Mouse (Mus musculus): ENCODE results near the gene Cers6.

Gene Cers6

GRCm38 (mm10) chr2:69095836-69096235 is 234.6 kb downstream of the Cers6 start:
- no peak for TF ChIP-seq POU5F1 (IDR thresholded peaks at IDR 0.05; ENCODE audit: borderline replicate concordance, low read length)
- Histone ChIP-seq H3K36me3 (ENCODE audit: insufficient read depth, low read length) (no peaks in the 10 kb centered on the region), H3K9me3 (ENCODE audit: low read length) (no peaks in the 10 kb centered on the region), H3K4me3 (replicated peaks; ENCODE audit: low read length) (no peak overlapping the region), H3K4me1 (replicated peaks; ENCODE audit: low read depth, low read length) (no peaks in the 10 kb centered on the region), H3K27me3 (ENCODE audit: insufficient read depth, low read length) (no peaks in the 10 kb centered on the region)

- Histone ChIP-seq H3K27me3 (ENCODE audit: insufficient read depth, low read length) (no peaks in the 10 kb centered on the region), H3K9me3 (ENCODE audit: low read length) (no peaks in the 10 kb centered on the region), H3K36me3 (ENCODE audit: insufficient read depth, low read length) (no peaks in the 10 kb centered on the region), H3K4me3 (replicated peaks; ENCODE audit: low read length) (no peak overlapping the region), H3K4me1 (replicated peaks; ENCODE audit: low read depth, low read length) (no peaks in the 10 kb centered on the region)
- TF ChIP-seq CTCF (conservative IDR thresholded peaks at IDR 0.05; ENCODE audit: low read length) (no peak), POU5F1 (IDR thresholded peaks at IDR 0.05; ENCODE audit: borderline replicate concordance, low read length) (no peak), NANOG (IDR thresholded peaks at IDR 0.05; ENCODE audit: borderline replicate concordance, low read length) (no peak)
These were observed 235.6 kb downstream of the Cers6 start for GRCm38 (mm10) chr2:69096821-69097220.

- Histone ChIP-seq H3K4me3 (replicated peaks; ENCODE audit: low read length) (no peak overlapping the region), H3K9me3 (ENCODE audit: low read length) (no peaks in the 10 kb centered on the region), H3K36me3 (ENCODE audit: insufficient read depth, low read length) (no peaks in the 10 kb centered on the region), H3K4me1 (replicated peaks; ENCODE audit: low read depth, low read length) (no peaks in the 10 kb centered on the region), H3K27me3 (ENCODE audit: insufficient read depth, low read length) (no peaks in the 10 kb centered on the region)
- TF ChIP-seq CTCF (conservative IDR thresholded peaks at IDR 0.05; ENCODE audit: low read length) (no peak), NANOG (IDR thresholded peaks at IDR 0.05; ENCODE audit: borderline replicate concordance, low read length) (no peak), POU5F1 (IDR thresholded peaks at IDR 0.05; ENCODE audit: borderline replicate concordance, low read length) (no peak)
These were observed 236.3 kb downstream of the Cers6 start for GRCm38 (mm10) chr2:69097526-69097925.

GRCm38 (mm10) chr2:69098701-69099100 is 237.5 kb downstream of the Cers6 start:
- TF ChIP-seq CTCF (conservative IDR thresholded peaks at IDR 0.05; ENCODE audit: low read length) (no peak), POU5F1 (IDR thresholded peaks at IDR 0.05; ENCODE audit: borderline replicate concordance, low read length) (no peak), NANOG (IDR thresholded peaks at IDR 0.05; ENCODE audit: borderline replicate concordance, low read length) (no peak)
- H3K9me3 ChIP-seq (ENCODE audit: low read length) = no peaks in the 10 kb centered on the region
- no peaks in the 10 kb centered on the region for H3K36me3 ChIP-seq (ENCODE audit: insufficient read depth, low read length)
- peaks cover 4% of the 10 kb centered on the region for H3K4me1 ChIP-seq (replicated peaks; ENCODE audit: low read depth, low read length)
- H3K4me3 ChIP-seq (replicated peaks; ENCODE audit: low read length) = no peak overlapping the region
- no peaks in the 10 kb centered on the region for H3K27me3 ChIP-seq (ENCODE audit: insufficient read depth, low read length)

GRCm38 (mm10) chr2:69099147-69099546 is 237.9 kb downstream of the Cers6 start:
- TF ChIP-seq CTCF (conservative IDR thresholded peaks at IDR 0.05; ENCODE audit: low read length) (no peak), POU5F1 (IDR thresholded peaks at IDR 0.05; ENCODE audit: borderline replicate concordance, low read length) (no peak), NANOG (IDR thresholded peaks at IDR 0.05; ENCODE audit: borderline replicate concordance, low read length) (no peak)
- H3K4me3 ChIP-seq (replicated peaks; ENCODE audit: low read length) = no peak overlapping the region
- H3K27me3 ChIP-seq (ENCODE audit: insufficient read depth, low read length) = no peaks in the 10 kb centered on the region
- no peaks in the 10 kb centered on the region for H3K36me3 ChIP-seq (ENCODE audit: insufficient read depth, low read length)
- no peaks in the 10 kb centered on the region for H3K9me3 ChIP-seq (ENCODE audit: low read length)
- peaks cover 8% of the 10 kb centered on the region for H3K4me1 ChIP-seq (replicated peaks; ENCODE audit: low read depth, low read length)

- no peak overlapping the region for H3K4me3 ChIP-seq (replicated peaks; ENCODE audit: low read length)
- H3K27me3 ChIP-seq (ENCODE audit: insufficient read depth, low read length) = no peaks in the 10 kb centered on the region
- peak; percentile 71 for TF ChIP-seq CTCF (conservative IDR thresholded peaks at IDR 0.05; ENCODE audit: low read length)
- no peak for TF ChIP-seq NANOG (IDR thresholded peaks at IDR 0.05; ENCODE audit: borderline replicate concordance, low read length)
- H3K9me3 ChIP-seq (ENCODE audit: low read length) = no peaks in the 10 kb centered on the region
- no peaks in the 10 kb centered on the region for H3K36me3 ChIP-seq (ENCODE audit: insufficient read depth, low read length)
- H3K4me1 ChIP-seq (replicated peaks; ENCODE audit: low read depth, low read length) = peaks cover 20% of the 10 kb centered on the region
These were observed 239.5 kb downstream of the Cers6 start for GRCm38 (mm10) chr2:69100706-69101105.

- no peak overlapping the region for H3K4me3 ChIP-seq (replicated peaks; ENCODE audit: low read length)
- H3K36me3 ChIP-seq (ENCODE audit: insufficient read depth, low read length) = no peaks in the 10 kb centered on the region
- TF ChIP-seq POU5F1 (IDR thresholded peaks at IDR 0.05; ENCODE audit: borderline replicate concordance, low read length) (no peak), CTCF (conservative IDR thresholded peaks at IDR 0.05; ENCODE audit: low read length) (no peak), NANOG (IDR thresholded peaks at IDR 0.05; ENCODE audit: borderline replicate concordance, low read length) (no peak)
- peaks cover 22% of the 10 kb centered on the region for H3K4me1 ChIP-seq (replicated peaks; ENCODE audit: low read depth, low read length)
- H3K27me3 ChIP-seq (ENCODE audit: insufficient read depth, low read length) = no peaks in the 10 kb centered on the region
- no peaks in the 10 kb centered on the region for H3K9me3 ChIP-seq (ENCODE audit: low read length)
These were observed 242.3 kb downstream of the Cers6 start for GRCm38 (mm10) chr2:69103526-69103925.

GRCm38 (mm10) chr2:69104511-69105145 is 243.4 kb downstream of the Cers6 start:
- TF ChIP-seq NANOG (IDR thresholded peaks at IDR 0.05; ENCODE audit: borderline replicate concordance, low read length) (peak; percentile 59; the same call in 1 of the 2 replicates), CTCF (conservative IDR thresholded peaks at IDR 0.05; ENCODE audit: low read length) (no peak)
- H3K4me3 ChIP-seq (replicated peaks; ENCODE audit: low read length) = no peak overlapping the region

GRCm38 (mm10) chr2:69109246-69109645 is 248.0 kb downstream of the Cers6 start:
- peaks cover 13% of the 10 kb centered on the region for H3K4me1 ChIP-seq (replicated peaks; ENCODE audit: low read depth, low read length)
- H3K27me3 ChIP-seq (ENCODE audit: insufficient read depth, low read length) = no peaks in the 10 kb centered on the region
- no peaks in the 10 kb centered on the region for H3K9me3 ChIP-seq (ENCODE audit: low read length)
- no peak overlapping the region for H3K4me3 ChIP-seq (replicated peaks; ENCODE audit: low read length)
- H3K36me3 ChIP-seq (ENCODE audit: insufficient read depth, low read length) = no peaks in the 10 kb centered on the region
- TF ChIP-seq NANOG (IDR thresholded peaks at IDR 0.05; ENCODE audit: borderline replicate concordance, low read length) = no peak
- no peak for TF ChIP-seq POU5F1 (IDR thresholded peaks at IDR 0.05; ENCODE audit: borderline replicate concordance, low read length)
- TF ChIP-seq CTCF (conservative IDR thresholded peaks at IDR 0.05; ENCODE audit: low read length) = no peak

More at GRCm38 (mm10) chr2:69104511-69105145, 243.4 kb downstream of the Cers6 start:
- Histone ChIP-seq H3K27me3 (ENCODE audit: insufficient read depth, low read length) (no peaks in the 10 kb centered on the region), H3K4me1 (replicated peaks; ENCODE audit: low read depth, low read length) (peaks cover 22% of the 10 kb centered on the region), H3K9me3 (ENCODE audit: low read length) (no peaks in the 10 kb centered on the region), H3K36me3 (ENCODE audit: insufficient read depth, low read length) (no peaks in the 10 kb centered on the region)

All from E14TG2a.4 (cell line).